Mouse (Mus musculus): ENCODE results near the gene Cnih4. TPM values are rescaled to one million over a fixed set of nuclear protein-coding genes. Genes with fewer than 3 reads are reported as not detected.
A peak's percentile ranks its signal among the peaks of the same experiment; 100 is the strongest.

Gene Cnih4
- polyA plus RNA-seq, 2 experiments = 26.6 to 99.3 TPM

DNA sequence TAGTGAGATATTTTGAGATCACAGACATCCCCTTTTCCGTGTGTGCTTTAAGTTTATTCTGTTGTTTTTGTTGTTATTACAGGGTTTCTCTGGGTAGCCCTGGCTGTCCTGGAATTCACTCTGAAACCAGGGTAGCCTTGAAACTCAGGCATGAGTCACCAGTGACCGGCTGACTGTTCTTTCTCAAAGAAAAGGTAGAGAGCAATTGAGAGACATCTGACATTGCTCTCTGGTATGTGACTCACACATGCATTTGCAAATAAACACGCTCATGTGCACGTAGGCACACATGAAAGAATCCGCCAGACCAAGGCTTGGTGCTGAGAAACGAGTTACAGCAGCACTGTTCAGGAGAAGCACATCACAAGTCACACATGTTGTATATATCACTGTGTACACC is 12.6 kb upstream of the Cnih4 start:
- no peak for ATAC-seq (ENCODE audit: low FRiP score, low read depth)
- Histone ChIP-seq H3K27ac (replicated peaks; ENCODE audit: low read depth, low read length) (no peak overlapping the region), H3K4me3 (replicated peaks; ENCODE audit: low read length) (no peak overlapping the region), H3K4me1 (ENCODE audit: control insufficient read depth, insufficient read depth, low read length) (no peaks in the 10 kb centered on the region), H3K36me3 (ENCODE audit: control insufficient read depth, insufficient read depth, low read length) (peaks cover 86% of the 10 kb centered on the region), H3K9me3 (ENCODE audit: control insufficient read depth, low read length) (no peaks in the 10 kb centered on the region), H3K9ac (ENCODE audit: low read depth, low read length, severe bottlenecking) (no peak overlapping the region), H3K4me2 (replicated peaks; ENCODE audit: low read depth, low read length, severe bottlenecking) (no peak overlapping the region), H3K27me3 (ENCODE audit: control insufficient read depth, insufficient read depth, low read length) (no peaks in the 10 kb centered on the region)
- WGBS = 92% methylated on average over 6 of the region's 6 CpGs
- DNase-seq (ENCODE audit: low spot score) = no peak
- TF ChIP-seq POLR2A (IDR thresholded peaks at IDR 0.05; ENCODE audit: borderline replicate concordance, extremely low read depth, insufficient read depth, insufficient read length) = no peak

DNA sequence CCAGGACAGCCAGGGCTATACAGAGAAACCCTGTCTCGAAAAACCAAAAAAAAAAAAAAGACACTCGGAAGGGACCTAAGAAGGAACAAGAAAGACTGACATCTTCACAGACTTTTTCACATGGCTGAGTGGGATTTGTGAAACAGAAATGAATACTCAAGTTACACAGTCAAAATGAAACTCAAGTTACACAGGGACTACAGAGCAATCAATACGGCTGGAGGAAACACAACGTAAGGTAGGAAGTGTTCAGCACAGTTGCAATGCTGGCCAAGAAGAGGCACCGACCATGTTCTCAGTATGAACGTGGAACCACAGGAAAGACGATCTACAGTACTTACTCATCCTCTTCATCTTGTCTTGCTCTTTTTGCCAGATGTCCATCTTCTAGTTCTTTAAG is 5.8 kb upstream of the Cnih4 start:
- Histone ChIP-seq H3K36me3 (ENCODE audit: control insufficient read depth, insufficient read depth, low read length) (peaks cover 64% of the 10 kb centered on the region), H3K9ac (ENCODE audit: low read depth, low read length, severe bottlenecking) (no peak overlapping the region), H3K4me3 (replicated peaks; ENCODE audit: low read length) (no peak overlapping the region), H3K27me3 (ENCODE audit: control insufficient read depth, insufficient read depth, low read length) (no peaks in the 10 kb centered on the region), H3K9me3 (ENCODE audit: control insufficient read depth, low read length) (no peaks in the 10 kb centered on the region), H3K27ac (replicated peaks; ENCODE audit: low read depth, low read length) (no peak overlapping the region), H3K4me1 (ENCODE audit: control insufficient read depth, insufficient read depth, low read length) (peaks cover 5% of the 10 kb centered on the region), H3K4me2 (replicated peaks; ENCODE audit: low read depth, low read length, severe bottlenecking) (no peak overlapping the region)
- no peak for TF ChIP-seq POLR2A (IDR thresholded peaks at IDR 0.05; ENCODE audit: borderline replicate concordance, extremely low read depth, insufficient read depth, insufficient read length)
- no peak for DNase-seq (ENCODE audit: low spot score)
- WGBS = 94% methylated on average over 7 of the region's 7 CpGs
- ATAC-seq (ENCODE audit: low FRiP score, low read depth) = no peak

DNA sequence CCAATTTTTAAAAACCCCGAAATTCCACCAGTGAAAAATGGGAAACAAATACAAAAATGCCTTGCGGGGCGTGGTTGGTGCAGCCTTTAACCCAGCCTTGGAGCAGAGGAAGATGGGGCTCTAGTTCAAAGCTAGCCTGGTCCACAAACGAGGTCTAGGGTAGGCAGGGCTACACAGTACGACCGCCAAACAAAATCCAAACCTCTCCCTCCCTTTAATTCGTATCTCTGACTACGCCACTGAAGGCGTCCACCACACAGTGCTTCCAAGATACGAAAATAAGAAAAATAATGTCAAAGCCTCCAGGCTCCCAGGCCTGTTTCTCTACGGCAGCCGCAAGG is 914 bp upstream of the Cnih4 start:
- ATAC-seq (ENCODE audit: low FRiP score, low read depth) = no peak
- WGBS = 2% methylated on average over 12 of the region's 12 CpGs

DNA sequence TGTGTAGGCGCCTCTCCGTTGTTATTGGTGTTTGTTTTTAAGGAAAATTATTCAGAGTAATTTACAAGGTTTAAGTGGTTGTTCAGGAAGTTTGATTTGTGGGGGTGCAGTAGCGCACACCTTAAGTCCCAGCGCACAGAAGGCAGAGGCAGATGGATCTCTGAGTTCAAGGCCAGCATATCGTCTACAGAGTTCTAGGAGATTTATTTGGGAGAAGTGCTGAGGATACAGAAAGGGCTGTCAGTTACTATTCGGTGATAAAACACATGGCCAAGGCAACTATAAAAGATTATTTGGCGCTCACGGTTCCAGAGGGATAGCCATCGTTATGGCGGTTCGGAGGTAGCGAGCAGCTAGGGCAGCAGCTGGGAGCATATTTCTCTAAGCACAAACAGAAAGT is 473 bp downstream of the Cnih4 start:
- Histone ChIP-seq H3K4me1 (ENCODE audit: control insufficient read depth, insufficient read depth, low read length) (peaks cover 12% of the 10 kb centered on the region), H3K4me2 (replicated peaks; ENCODE audit: low read depth, low read length, severe bottlenecking) (peak overlapping the region; percentile 70), H3K4me3 (replicated peaks; ENCODE audit: low read length) (peak overlapping the region; percentile 70), H3K36me3 (ENCODE audit: control insufficient read depth, insufficient read depth, low read length) (peaks cover 15% of the 10 kb centered on the region), H3K27ac (replicated peaks; ENCODE audit: low read depth, low read length) (peak overlapping the region; percentile 70; the same call in 1 of the 2 replicates), H3K9ac (ENCODE audit: low read depth, low read length, severe bottlenecking) (peak overlapping the region; percentile 70), H3K9me3 (ENCODE audit: control insufficient read depth, low read length) (no peaks in the 10 kb centered on the region), H3K27me3 (ENCODE audit: control insufficient read depth, insufficient read depth, low read length) (no peaks in the 10 kb centered on the region)
- DNase-seq (ENCODE audit: low spot score) = no peak
- no peak for TF ChIP-seq POLR2A (IDR thresholded peaks at IDR 0.05; ENCODE audit: borderline replicate concordance, extremely low read depth, insufficient read depth, insufficient read length)
- WGBS = 9% methylated on average over 12 of the region's 12 CpGs
- no peak for ATAC-seq (ENCODE audit: low FRiP score, low read depth)

More for the DNA sequence above, 914 bp upstream of the Cnih4 start:
- peak overlapping the region; percentile 70 for H3K4me3 ChIP-seq (replicated peaks; ENCODE audit: low read length)
- no peak for TF ChIP-seq POLR2A (IDR thresholded peaks at IDR 0.05; ENCODE audit: borderline replicate concordance, extremely low read depth, insufficient read depth, insufficient read length)
- no peak for DNase-seq (ENCODE audit: low spot score)
- H3K27me3 ChIP-seq (ENCODE audit: control insufficient read depth, insufficient read depth, low read length) = no peaks in the 10 kb centered on the region
- H3K36me3 ChIP-seq (ENCODE audit: control insufficient read depth, insufficient read depth, low read length) = peaks cover 27% of the 10 kb centered on the region
- H3K4me2 ChIP-seq (replicated peaks; ENCODE audit: low read depth, low read length, severe bottlenecking) = peak overlapping the region; percentile 55
- peak overlapping the region; percentile 61; the same call in 1 of the 2 replicates for H3K27ac ChIP-seq (replicated peaks; ENCODE audit: low read depth, low read length)
- no peaks in the 10 kb centered on the region for H3K9me3 ChIP-seq (ENCODE audit: control insufficient read depth, low read length)
- peak overlapping the region; percentile 70 for H3K9ac ChIP-seq (ENCODE audit: low read depth, low read length, severe bottlenecking)
- H3K4me1 ChIP-seq (ENCODE audit: control insufficient read depth, insufficient read depth, low read length) = peaks cover 12% of the 10 kb centered on the region

- no peaks in the 10 kb centered on the region for H3K27me3 ChIP-seq (ENCODE audit: control insufficient read depth, insufficient read depth, low read length)
- H3K4me1 ChIP-seq (ENCODE audit: control insufficient read depth, insufficient read depth, low read length) = peaks cover 12% of the 10 kb centered on the region
- ATAC-seq (ENCODE audit: low FRiP score, low read depth) (no peak), DNase-seq (ENCODE audit: low spot score) (no peak)
- H3K27ac ChIP-seq (replicated peaks; ENCODE audit: low read depth, low read length) = no peak overlapping the region
- no peak for TF ChIP-seq POLR2A (IDR thresholded peaks at IDR 0.05; ENCODE audit: borderline replicate concordance, extremely low read depth, insufficient read depth, insufficient read length)
- 90% methylated on average over 2 of the region's 2 CpGs for WGBS
- peaks cover 6% of the 10 kb centered on the region for H3K36me3 ChIP-seq (ENCODE audit: control insufficient read depth, insufficient read depth, low read length)
- H3K9ac ChIP-seq (ENCODE audit: low read depth, low read length, severe bottlenecking) = no peak overlapping the region
- no peaks in the 10 kb centered on the region for H3K9me3 ChIP-seq (ENCODE audit: control insufficient read depth, low read length)
- H3K4me2 ChIP-seq (replicated peaks; ENCODE audit: low read depth, low read length, severe bottlenecking) = no peak overlapping the region
- no peak overlapping the region for H3K4me3 ChIP-seq (replicated peaks; ENCODE audit: low read length)
Observed at GRCm38 (mm10) chr1:181146187-181146586, 1.7 kb downstream of the Cnih4 start.

DNA sequence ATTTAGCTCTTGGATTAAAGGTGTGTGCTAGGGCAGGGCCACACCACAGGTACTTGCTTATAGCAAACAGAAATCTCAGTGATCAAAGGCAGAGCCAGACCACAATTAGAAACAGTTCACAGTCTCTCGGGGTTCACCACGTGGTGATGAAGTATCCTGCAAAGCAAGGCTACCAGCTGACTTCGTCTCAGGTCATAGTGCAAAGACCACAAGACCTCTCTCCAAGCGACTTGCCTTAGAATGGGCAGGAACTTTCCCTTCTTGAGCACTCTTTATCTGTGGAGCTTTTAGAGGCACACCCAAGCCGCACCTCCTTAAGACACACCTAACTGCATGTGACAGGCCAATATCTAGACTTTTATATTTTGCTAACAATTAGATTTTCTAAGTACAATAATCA is 4.0 kb downstream of the Cnih4 start:
- H3K4me2 ChIP-seq (replicated peaks; ENCODE audit: low read depth, low read length, severe bottlenecking) = no peak overlapping the region
- DNase-seq (ENCODE audit: low spot score) (no peak), ATAC-seq (ENCODE audit: low FRiP score, low read depth) (no peak)
- H3K4me1 ChIP-seq (ENCODE audit: control insufficient read depth, insufficient read depth, low read length) = peaks cover 14% of the 10 kb centered on the region
- no peak overlapping the region for H3K4me3 ChIP-seq (replicated peaks; ENCODE audit: low read length)
- TF ChIP-seq POLR2A (IDR thresholded peaks at IDR 0.05; ENCODE audit: borderline replicate concordance, extremely low read depth, insufficient read depth, insufficient read length) = no peak
- H3K9me3 ChIP-seq (ENCODE audit: control insufficient read depth, low read length) = no peaks in the 10 kb centered on the region
- no peaks in the 10 kb centered on the region for H3K36me3 ChIP-seq (ENCODE audit: control insufficient read depth, insufficient read depth, low read length)
- 56% methylated on average over 5 of the region's 5 CpGs for WGBS
- H3K27me3 ChIP-seq (ENCODE audit: control insufficient read depth, insufficient read depth, low read length) = no peaks in the 10 kb centered on the region
- no peak overlapping the region for H3K9ac ChIP-seq (ENCODE audit: low read depth, low read length, severe bottlenecking)
- H3K27ac ChIP-seq (replicated peaks; ENCODE audit: low read depth, low read length) = no peak overlapping the region
